Mouse (Mus musculus) megakaryocyte, adult 5-6 weeks (primary cell): ENCODE data around the gene Tlr5. TPM values are rescaled to one million over a fixed set of nuclear protein-coding genes. Genes with fewer than 3 reads are reported as not detected.

Source experiments
- ATAC-seq: 2 replicates; pipeline ENCODE4 v1.8.0; 2016; ENCODE audit warnings: mild to moderate bottlenecking, inconsistent platforms; ENCODE audit not compliant: poor library complexity, severe bottlenecking
- total RNA-seq, 2 experiments: library from RNA; stranded (forward) in 1 of 2; stranded (reverse) in 1 of 2; fragments of 153-499, 151-499 nt in 1 of 2; fragments of 221-1000, 200-1000 nt in 1 of 2; gene quantifications; 2 replicates each; pipeline versions ENCODE4 v1.2.3 to v1.2.4; 2015 to 2017

Gene Tlr5
- 7.9 and 9.1 TPM in 2 replicates for total RNA-seq (2015)
- 5.8 and 8.6 TPM in 2 replicates for total RNA-seq (2017)

DNA sequence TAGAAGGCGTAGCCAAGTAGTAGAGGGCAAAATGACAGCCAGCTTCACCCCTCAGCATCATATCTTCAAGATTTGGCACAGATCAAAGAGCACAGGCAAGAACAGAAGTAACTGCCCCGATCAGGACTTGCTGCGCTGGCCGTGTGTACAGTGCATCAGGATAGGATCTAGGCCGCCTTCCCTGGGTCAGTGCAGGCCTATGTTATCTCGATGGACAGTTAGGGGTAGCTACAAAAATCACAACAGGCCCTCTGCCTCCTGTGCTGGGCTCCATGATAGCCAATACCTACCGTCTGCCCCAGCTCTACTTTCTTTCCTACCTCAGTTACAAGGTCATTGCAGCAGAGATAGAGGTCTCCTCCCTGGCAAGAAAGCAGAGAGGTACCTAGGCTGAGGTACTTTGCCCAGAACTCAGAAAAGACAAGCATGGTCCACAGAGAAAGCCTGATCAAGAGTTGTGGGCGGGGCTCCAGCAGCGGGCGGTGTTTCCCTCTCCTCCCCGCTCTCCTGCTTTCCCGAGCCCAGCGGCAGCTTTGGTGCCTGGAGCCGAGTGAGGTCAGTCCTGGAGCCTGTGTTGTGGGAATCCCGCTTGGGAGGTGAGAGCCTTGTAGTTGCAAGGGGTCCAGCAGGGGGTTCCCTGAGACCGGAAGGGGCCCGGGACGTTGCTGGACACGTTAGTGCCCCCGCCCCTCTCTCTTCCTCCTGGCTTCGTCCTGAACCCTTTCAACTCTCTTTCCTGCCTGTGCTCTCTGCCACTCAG lies at the start of gene Tlr5:
Gene Tlr5 (plus strand): TSS at position 502 of the 760 bp plus-strand sequence.
- peak; percentile 30 for ATAC-seq

DNA sequence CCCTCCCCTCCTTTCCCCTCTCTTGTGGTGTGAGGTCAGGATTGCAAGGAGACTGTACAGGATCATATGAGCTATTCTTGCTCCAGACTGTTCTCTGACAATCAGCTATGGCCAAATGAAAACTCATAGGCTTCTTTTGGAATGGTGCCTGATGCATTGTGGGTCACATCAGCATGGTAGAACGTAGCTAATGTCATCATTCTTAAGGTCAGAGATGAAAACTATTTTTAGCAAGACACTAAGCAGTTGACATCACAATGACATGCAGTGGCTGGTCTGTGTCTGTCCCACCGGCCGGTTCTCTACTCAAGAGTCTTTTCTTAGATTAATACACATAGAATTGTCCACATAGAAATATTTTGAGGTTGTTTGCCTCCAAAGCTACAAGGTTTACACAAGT lies 48.9 kb upstream of the Tlr5 start:
- ATAC-seq: no peak

DNA sequence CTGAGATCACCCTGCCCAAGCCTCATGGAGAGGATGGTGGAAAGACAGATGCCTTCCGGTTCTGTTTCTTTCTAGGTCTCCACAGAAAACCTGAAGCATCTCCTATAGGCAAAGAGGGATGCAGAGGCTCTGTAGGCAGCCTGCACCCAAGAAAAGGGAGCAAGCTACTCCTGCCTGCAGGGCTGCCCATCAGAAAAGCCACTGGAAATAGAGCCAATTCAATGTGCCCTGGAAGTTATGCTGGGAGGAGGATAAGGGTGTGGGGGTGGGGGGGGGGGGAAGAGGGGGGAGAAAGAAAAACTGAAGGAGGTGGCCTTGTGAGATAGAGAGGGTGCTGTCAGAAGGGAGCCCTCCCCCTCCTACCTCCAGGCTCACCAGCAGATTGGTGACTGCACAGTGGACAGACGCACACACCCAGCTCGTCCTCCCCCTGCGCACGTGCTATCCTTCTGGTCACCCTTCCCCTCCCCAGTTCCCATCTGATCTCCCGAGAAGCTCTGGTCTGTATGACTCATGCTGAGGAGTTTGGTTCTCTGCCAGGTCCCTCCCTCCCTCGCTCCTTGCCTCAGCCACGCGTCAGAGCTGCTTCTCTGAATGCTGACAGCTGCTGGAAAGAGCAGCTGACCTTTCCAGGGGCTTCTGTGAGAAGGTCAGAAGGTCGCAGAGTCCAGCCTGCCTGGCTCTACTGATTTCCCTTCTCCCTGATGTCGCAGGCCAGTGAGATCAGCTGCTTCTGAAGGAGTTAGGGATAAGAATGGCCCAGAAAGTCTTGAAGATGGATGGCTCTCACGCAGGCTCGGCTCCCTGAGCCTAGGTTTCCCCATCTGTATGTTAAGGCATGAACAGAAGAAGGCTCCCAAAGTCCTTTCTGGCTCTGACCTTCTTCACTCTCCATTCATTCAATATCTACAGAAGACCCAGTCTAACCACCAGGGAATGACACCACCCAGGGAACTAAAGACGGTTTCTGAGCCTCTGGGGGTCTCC lies 46.2 kb upstream of the Tlr5 start:
- ATAC-seq: peak; percentile 74

DNA sequence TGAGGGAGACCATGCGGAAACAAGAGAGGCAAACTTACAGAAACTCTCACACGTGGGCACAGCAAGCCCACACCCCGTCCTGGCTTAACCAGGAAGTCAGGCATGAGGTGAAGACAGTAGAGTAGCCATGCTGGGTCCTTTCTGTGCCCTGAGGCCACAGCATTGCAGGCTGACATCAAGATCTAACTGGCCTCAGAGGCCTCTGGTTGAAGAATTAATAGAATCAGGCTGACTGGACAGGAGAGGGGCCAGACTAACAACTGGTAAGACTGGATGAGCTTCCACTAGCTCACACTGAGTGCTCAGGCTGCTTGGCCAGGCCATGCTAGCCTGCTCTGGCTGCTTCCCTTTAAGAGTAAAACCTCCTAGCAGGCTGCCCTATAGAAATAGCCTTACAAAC lies 45.5 kb upstream of the Tlr5 start:
- ATAC-seq: peak; percentile 3; the same call in 1 of the 2 replicates

DNA sequence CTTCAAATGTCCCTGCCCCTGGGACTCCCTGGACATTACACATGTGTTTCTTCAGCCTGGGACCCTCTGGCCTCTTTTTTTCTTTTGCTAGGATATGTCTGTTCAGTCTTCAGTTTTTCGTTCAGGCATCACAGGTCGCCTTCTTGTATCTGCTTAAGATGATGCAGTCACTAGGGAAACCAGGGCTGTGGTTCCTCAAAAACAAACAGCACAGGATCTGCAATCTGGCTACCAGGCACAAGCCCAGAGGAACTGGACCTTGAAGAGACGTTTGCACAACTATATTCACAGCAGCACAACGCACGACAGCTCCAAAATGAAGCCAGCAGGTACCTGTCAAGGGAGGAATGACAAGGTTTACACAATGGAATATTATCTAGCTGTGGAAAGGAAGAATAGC lies 45.0 kb upstream of the Tlr5 start:
- ATAC-seq: peak; percentile 63

DNA sequence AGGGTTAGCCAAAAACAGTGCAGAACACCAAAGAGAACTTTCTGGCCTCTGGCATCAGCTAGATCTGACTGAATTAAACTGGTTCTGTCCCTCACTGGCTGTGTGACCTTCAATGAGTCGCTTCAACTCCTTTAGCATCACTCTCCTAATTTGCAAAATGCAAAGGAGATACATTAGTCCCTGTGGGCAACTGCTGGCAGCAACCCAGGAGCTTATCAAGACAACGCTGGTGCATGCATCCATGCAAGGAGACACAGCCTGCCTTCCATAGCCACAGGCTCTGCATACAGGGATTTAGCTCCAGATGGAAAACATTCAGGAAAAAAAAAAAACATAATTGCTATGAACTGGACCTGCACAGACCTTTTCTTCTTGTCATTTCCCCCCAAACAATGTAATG lies 42.0 kb upstream of the Tlr5 start:
- ATAC-seq: no peak

DNA sequence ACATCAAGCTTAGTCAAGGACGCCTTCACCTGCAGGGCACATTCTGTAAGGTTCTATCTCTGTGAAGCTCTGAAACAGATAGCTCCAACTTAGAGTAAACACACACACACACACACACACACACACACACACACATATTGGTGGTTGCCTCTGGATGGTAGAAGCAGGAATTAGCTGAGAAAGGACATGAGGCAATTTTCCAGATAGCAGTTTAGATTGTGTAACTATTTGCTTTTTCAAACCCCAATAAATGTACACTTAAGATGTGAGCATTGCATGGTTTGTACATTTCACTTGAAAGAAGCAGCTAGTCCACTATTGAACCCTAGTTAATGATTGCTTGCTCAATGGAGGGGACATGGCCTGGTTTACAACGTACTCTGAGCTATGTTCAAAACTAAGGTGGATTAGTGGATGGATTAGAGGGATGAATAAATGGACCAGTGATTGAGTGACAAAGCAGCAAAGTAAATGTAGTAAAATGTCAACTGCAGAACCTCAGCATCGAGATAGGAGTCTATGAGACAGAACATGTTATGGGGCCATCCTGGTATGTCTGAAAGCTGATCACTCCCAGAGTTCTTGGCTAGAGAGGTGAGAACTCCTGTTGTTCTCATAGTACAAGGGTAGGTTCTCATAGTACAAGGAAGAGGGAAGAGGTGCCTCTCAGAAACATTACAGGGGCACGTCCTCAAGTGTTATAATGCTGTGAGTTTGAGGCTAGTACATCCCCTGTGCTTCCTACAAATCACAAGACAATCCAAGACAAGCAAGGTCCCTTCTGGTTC lies 40.3 kb upstream of the Tlr5 start:
- no peak for ATAC-seq

DNA sequence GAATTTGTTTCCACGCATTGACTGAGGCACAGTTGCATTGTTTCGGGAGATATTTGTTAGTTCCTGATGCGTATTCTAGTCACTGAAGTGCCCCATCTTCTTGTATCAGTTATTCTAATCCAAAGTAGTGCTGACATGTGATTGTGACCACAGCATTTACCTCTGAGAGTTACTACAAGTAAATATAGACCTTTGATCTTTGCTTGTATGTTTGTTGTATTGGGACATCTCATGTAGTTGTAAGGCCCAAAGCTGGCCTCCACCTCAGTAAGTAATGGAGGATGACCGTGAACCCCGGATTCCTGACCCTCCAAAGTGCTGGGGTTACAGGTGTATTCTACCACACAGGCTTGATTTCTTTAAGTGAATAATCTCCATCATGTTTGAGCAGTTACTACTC lies 38.4 kb upstream of the Tlr5 start:
- no peak for ATAC-seq

DNA sequence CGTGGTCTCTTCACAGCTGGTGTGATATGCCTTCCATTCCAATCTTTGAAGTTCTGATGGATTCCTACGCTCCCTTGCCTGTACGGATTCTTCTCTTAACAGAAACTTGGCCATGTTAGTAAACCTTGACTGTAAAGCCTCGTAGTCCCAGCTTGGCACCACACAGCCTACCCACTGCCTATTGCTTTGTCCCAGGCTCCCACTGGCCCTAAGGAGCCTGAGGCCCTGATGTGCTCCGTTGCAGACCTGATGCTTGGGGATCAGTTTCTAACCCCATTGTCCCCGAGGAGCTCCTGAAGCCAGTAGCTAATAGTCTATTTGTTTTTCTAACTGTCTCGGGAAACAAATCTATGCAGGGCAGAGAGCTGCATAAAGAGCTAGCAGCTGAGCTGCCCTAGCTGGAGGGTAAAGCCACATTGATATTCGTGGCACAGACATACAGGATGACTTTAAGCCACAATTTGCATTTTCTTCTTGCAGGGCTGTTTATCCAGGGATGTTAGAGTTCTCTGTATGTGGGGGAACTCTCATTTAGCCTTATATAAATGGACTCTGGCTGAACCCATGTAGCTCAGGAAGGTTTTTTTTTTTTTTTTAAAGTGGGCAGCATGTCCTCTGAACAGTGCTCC lies 35.8 kb upstream of the Tlr5 start:
- ATAC-seq: no peak

DNA sequence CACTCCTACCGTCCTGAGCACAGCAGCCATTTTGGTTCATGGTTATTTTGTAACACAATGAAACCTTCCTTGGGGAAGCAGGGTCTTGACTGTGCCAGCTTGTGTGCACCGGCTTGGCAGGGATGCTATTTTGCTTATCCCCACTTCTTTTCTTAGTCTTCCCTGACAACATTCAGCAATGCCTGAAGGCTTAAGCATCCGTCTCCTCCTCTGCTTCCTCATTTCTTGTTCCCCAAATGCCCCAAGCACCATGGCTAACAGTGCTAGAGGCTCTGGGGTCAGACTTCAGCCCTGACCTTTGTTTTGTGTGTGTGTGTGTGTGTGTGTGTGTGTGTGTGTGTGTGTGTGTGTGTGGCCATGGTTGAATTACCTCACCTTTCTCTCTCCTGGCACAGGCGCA lies 31.8 kb upstream of the Tlr5 start:
- peak; percentile 94 for ATAC-seq

DNA sequence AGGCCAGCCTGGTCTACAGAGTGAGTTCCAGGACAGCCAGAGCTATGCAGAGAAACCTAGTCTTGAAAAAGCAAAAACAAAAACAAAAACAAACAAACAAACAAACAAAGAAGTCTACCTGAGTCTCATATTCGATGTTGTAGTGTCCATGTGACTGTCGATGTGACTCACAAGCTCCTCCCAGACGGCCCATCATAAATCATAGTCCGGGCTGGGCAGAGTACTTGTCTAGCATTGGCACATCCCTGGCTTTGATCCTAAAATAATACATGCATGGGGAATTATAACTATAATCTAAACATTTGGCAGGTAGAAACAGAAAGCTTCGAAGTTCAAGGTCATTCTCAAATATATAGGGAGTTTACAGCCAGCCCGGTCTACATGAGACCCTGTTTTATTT lies 28.1 kb upstream of the Tlr5 start:
- ATAC-seq: no peak

DNA sequence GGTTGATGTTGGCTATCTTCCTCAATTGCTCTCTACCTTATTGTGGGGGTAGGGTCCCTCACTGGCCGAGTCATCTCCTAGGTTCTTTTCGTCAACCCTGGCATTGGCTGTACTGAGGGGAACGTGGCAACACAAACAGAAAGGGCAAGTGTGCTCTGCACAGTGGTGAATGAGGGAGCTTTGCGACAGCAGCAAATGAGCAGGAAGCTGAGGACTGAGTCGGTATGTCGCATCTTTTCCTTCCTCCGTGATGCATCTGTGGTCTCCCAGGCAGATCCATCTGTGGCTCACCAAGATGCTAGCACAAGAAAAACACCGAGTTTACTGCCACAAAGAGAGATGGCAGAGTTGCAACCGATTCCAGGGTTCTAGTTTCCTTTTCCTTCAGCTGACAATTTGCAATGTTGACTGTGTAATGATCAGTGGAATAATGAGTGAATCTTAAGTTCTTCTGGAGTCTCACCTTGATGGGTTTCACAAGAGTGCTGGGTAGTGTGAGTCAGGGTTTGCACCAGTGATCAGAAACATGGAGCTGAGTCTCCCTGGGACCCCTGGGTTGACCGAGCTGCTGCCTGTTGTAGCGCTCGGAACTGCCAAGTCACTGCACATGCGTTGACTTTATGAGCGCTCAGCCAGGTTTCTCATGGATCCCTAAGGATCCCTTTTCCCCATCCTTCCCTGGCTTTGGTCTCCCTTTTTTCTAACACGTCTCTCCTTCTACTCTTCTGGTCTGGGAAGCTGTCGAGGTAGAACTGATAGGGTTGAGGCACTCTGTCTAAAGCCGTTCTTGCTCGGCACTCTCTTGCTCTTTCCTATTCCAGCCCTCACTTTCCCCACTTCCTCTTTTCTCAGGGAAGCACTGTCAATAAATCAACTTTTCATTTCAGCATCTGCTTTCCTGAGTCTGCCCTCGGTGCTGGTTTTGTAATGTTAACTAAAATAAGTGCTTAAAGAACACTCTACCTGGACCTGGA lies 26.4 kb upstream of the Tlr5 start:
- ATAC-seq: peak; percentile 82

DNA sequence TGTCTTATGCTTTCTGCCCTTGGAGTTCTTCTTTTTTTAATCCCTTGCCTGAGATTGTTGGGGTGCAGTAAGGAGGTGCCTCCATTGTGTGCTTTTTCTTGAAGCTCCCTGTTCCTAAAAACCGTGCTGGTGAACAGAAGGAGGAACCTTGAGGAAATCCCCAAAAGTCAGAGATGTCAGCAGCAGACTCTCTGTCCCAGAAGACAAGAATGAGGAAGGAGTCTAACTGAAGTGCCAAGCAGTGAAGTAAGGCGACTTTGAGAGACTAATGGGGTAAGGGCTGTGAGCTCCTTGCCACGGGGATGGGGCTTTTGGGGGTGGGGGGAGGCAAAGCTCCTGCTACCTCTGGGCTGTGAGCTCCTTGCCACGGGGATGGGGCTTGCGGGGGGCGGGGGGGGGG lies 19.1 kb upstream of the Tlr5 start:
- ATAC-seq: peak; percentile 74

DNA sequence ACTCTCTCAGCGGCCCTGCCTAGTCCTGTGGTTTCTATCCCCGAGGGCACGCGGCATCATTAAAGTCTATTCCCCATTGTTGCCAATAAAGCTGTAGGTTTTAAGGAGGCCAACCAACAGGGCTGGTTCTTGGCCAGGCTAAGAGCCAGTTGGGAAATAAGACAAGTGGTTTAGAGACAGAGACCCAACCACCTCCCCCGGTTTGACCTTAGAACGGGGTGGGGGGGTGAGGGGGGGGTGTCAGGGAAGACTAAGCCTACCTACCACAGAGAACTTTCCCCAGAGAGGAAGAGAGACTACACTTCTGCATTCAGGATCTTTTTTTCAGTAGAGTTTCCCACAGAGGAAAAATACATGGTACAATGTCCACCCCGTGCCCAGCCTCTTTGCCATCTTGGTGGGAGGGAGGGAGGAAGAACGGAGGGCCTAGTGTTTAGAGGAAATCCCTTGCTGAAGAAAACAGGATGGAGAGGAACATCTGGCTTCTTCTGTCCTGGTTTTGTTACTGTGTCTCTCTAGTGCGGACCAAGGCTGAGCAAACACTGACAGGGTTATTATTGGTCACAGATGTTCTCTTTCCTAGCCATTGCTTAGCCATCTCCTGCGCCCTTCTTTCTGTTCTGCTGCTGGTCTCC lies 17.0 kb upstream of the Tlr5 start:
- ATAC-seq: 0 out of 2 replicates have a peak, but pooled peaks have one; percentile 25

DNA sequence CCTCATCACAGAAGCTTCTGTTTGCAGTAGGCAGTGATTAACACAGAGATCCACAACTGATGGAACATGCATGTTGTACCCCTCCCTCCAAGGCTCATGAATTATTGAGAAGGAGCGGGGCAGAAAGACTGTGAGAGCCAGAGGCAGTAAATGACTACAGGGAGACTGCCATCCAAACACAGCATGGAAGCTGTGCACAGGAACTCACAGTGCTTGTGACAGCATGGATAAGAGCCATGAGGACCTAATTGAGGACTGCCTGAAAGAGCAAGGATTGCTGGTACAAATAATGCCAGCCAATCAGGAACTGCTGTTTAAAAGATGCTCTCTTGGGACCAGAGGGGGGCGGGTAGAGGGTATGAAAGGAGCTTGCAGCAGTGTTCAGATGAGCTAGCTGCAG lies 12.7 kb upstream of the Tlr5 start:
- no peak for ATAC-seq

DNA sequence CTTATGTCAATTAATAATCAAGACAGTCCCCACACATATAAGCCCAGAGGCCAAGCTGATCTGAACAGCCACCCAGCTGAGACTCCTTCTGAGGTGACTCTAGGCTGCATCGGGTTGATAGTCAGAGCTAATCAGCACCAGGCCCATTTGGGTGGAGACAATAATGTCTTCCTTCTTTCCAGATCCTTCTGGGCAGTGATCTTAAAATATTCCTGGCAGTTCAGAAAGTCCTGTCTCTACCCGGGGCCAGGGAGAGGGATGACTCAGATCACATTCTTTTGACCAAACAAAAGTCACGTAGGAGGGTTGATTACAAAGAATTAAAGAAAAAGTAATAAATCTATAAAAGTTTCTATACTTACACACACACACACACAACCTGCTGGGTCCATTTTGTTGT lies 10.7 kb upstream of the Tlr5 start:
- ATAC-seq: no peak

DNA sequence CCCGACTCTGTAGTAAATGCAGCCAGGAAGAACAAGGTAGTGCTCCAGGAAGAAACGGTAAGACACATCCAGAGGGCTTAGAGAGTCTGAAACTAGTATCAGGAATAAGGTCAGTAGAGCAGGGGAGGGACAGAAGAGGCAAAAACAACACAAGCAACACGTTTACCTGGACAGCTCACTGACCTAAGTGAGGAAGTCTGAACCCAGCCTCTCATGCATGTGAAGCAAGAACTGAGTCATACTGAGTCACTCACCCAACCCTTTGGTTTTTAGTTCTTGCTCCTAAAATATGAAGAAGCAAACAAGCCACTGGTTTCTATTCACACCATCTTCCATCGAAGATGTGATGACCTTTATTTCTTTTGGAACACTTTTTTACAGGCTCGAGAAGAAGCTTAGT lies 9.9 kb upstream of the Tlr5 start:
- peak; percentile 89 for ATAC-seq

DNA sequence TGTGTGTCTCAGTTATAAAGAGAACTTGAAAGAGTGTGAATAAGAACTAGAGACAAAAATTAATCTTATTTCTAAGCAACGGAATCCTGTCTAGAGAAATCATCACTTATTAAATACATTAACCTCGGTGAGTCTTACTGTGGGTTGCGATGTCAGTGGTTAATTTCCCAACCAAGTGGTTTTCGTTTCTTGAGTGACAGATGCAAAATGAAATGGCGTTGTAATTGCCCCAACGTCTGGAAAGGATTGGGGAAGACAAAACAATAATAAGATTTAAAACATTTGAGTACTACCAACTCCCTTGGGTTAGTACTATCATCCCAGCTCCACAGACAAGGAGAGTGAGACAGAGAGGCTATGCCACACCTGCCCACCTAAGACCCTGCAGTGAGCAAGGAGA lies 9.0 kb upstream of the Tlr5 start:
- ATAC-seq: peak; percentile 63

DNA sequence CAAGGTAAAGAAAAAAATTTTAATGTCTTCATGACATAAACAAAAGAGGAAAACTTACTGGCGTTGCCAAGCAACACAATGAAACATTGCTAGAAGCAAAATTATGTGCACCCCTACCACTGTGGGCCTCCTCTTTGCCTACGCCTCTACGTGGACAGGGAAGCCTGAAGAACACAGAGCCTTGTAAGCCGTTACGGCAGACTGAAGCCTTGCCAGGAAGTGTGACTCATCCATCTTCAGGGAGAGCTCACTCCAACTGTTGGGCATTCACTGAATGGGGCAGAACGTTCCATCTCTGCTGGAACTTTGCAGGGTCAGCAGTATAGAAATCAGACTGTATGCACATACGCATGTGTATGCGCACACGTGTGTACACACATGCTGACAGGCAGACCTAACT lies 3.3 kb upstream of the Tlr5 start:
- ATAC-seq: peak; percentile 23; the same call in 1 of the 2 replicates
